Mouse (Mus musculus) lung, postnatal 25 days (tissue): ENCODE data around the gene Amigo1.

Source experiments
- DNase-seq: peaks from one replicate; pipeline ENCODE4 v3.0.0; 2022; ENCODE audit warnings: low spot score

Gene Amigo1

GRCm38 (mm10) chr3:108186098-108187047 is at the start of gene Amigo1:
Amigo1 (plus strand) TSS chr3:108186335.
- DNase-seq = peak; percentile 34

DNA sequence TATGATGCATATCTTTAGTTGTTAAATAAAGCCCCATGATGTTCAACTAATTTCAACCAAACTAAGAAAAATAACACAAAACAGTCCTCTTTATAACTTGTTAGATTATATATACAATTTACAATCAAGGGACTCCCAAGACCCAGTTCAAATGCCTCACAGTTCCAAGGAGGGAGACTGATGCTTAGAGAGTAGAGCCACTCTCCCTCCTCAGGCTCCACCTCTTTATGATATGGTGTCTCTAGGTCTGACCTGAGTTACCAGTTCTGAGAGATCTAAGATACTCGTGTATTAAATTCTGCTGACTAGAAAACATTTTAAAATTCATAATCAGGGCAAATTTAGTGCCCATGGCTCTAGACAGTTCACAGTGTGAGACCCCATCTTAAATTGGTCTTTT is 47.0 kb upstream of the Amigo1 start:
- no peak for DNase-seq

DNA sequence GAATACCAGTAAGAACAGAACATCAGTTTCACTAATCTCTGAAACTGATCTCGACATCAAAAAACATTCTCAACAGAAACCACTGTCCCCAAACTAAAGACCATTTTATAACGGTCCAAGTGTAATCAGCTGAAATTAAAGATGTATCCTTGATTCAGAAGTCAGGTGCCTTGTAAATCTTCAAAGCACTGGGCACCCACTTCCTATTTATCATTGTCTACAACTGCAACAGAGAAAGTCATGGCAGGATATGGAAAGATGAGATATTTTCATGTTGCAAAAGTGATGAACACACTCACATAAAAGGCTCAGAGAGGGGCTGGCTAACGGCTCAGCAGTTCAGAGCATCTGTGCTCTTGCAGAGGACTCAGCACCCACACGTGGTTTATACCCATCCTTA is 45.3 kb upstream of the Amigo1 start:
- DNase-seq = no peak

GRCm38 (mm10) chr3:108145534-108146445 is 40.3 kb upstream of the Amigo1 start, which contains the start of gene Gnai3:
Gnai3 (minus strand) TSS chr3:108146146.
- DNase-seq = peak; percentile 95

DNA sequence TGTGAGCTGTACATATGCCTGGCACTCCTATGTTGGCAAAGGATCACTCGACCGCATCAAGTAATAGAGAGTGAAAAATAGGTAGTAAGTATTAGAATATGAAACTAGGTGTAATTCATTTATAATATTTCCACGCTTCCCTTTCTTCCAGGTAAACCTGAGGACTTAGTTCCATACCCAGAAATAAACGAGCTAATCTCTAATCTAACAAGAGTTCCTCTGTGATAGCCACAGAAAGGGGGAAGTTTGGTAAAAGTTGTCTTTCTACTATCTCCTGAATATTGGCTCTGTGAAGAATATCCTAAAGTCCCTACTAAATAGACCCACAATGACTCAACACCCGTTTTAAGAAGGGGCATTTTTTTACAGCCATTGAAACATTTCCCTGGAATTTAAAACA is 39.5 kb upstream of the Amigo1 start:
- DNase-seq = no peak

GRCm38 (mm10) chr3:108147386-108148235 is 38.5 kb upstream of the Amigo1 start:
- DNase-seq = peak; percentile 91

- no peak for DNase-seq
Observed at GRCm38 (mm10) chr3:108152290-108152689, 33.8 kb upstream of the Amigo1 start.

DNA sequence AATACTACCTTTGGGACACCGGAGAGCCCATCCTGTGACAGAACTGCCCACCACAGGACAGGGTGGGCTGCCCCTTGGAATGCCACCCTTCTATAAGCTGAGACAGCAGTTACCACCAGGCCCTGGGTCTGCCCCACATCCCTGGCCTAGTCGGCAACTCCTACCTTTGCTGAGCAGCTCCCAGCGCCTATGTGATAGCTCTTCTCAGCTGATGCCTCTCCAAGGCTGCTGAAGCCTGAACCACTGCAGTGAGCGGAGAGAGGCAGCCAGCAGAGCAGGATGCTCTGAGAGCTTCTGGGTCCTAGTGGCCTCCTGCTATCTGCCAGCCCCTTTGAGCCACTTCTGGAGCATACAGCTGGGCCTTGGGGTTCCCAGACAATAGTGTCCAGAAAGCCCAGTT is 31.5 kb upstream of the Amigo1 start, which contains the start of gene Gpr61:
Gene Gpr61 (minus strand): TSS at position 227 of the 400 bp plus-strand sequence.
- no peak for DNase-seq

DNA sequence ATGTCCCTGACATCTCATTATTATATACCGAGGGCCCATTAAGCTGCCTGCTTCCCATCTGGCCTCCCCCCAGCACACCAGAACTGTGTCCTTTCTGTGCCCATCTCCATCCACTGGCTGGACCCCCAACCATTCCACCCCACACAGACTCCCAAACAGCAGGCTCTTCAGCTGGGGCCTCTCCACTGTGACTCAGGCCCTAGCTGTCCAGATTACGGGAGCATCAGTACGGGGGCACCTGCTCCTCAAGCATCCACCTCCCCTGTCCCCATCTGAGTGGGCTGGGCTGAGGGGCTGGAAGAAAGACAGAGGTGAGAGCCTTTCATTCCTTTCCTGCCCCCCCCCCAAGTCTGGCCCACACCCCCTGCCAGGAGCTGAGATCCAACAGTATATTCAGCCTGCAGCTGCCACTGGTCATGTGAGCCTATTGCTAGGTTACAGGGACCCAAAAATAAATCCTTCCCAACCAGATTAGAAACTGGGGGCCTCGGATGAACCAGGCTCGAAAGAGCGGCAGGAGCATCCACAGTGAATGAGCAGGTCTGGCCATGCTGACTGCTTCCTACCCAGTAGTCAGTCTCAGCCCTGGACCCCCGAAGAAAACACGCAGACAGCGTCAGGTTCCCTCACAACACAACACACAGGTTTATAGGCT is 27.6 kb upstream of the Amigo1 start:
- DNase-seq = no peak

DNA sequence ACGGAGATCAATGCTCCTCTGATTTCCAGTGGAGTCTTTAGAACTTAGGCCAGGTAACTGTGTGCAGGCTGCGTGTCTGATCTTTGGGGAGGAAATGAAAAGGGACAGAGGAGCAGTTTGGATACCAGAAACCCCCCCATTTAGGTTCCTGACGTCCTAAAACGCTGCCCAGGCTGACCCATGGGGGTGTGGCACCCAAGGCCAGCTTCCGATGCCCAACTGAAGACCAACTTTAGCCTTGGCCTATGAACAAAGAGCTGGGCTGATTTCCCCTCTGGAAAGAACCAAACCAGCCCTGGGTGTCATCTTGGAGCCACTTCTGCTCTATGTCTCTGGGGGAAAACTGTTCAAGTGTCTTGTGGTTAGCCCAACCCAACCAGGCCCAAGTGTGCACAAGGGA is 22.0 kb upstream of the Amigo1 start:
- no peak for DNase-seq

DNA sequence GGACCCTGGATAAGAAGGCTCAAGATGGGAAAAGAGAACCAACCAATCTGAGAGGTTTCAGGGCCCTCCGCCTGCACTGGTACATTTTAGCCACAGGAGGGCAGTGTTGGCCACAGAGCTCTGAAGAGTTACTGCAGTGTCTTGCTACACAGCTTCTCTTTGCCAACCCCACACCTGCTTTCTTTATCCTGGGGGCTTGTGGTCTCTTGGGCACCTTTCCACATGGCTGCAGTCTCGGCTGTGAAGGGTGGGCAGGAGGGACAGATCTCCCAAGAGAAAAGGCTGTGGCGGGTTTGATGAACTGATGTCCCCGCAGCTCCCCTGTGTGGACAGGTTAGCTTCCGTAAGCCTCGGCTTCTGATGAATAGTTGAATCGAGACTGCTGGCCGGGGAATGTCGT is 21.3 kb upstream of the Amigo1 start:
- peak; percentile 79 for DNase-seq

DNA sequence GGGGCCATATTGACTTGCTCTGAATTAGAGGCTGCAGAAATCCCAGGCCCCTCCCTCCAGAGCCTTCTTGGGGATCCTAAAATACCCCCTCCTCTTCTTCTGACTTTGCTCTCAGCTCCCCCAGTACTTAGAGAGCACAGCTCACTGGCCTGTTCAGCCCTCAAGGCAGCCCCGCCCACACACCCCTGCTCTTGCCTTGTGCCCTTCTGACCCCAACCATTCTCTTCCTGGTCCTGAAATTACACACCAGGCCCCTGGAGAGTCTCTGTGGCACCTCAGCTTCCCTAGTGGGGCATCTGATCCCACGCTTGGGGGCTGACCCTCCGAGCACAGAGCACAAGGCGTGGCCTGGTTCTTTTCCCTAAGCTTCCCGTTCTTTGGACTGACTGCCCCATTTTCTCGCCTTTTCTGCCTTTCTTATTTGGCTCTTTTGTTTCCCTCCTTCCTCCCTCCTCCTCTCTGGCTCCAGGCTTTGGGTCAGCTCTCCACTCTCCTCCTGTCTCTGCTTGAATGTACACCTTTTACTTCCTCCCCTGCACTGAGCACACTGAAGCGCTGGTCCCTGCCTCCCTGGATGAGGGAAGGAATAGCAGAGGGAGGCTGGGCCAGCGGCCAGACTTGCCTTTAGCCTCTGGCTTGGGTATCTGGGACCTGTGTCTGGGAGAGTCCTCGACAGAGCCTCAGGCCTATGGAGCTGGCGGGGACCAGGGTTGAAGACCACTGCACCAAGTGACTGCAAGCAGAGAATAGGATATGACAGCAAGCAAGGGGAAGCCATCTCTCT is 20.4 kb upstream of the Amigo1 start:
- DNase-seq = no peak

GRCm38 (mm10) chr3:108166486-108167211 is 19.5 kb upstream of the Amigo1 start:
- peak; percentile 29 for DNase-seq

DNA sequence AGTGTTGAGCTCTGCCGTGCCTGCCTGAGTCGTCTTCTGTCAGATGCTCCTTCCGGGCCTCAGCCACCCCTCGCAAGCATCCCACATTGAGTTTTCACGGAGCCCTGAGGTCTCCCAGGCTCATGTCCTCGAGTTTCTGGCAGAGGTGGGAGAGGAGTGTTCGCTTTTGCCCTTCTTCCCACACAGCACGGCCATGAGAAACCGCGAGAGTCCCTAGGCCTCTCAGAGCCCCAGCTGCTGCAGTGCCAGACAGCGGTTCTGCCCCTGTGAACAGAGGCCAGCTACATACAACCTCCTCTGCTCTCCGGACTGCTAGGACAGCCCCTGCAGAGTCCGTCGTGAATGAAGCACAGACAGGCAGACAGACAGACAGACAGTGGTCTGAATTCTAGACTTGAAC is 18.6 kb upstream of the Amigo1 start:
- DNase-seq = no peak

DNA sequence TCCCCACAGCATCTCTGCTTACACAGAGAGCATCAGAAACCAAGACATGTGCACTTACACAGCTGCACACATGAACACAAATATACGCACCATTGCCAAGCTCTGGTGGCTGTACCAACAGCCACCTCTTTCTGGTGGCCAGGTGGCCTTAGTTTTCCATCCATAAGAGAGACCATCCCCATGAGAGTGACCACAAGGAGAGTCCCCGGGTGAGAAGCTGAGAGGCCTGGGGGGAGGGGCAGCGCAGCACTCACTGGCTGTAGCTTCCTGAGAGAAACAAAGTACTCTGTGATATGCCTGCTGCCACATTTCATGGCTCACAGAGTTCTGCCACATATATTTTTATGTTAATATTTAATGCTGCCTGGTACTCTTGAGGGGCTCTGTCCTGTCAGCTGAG is 16.9 kb upstream of the Amigo1 start:
- no peak for DNase-seq

DNA sequence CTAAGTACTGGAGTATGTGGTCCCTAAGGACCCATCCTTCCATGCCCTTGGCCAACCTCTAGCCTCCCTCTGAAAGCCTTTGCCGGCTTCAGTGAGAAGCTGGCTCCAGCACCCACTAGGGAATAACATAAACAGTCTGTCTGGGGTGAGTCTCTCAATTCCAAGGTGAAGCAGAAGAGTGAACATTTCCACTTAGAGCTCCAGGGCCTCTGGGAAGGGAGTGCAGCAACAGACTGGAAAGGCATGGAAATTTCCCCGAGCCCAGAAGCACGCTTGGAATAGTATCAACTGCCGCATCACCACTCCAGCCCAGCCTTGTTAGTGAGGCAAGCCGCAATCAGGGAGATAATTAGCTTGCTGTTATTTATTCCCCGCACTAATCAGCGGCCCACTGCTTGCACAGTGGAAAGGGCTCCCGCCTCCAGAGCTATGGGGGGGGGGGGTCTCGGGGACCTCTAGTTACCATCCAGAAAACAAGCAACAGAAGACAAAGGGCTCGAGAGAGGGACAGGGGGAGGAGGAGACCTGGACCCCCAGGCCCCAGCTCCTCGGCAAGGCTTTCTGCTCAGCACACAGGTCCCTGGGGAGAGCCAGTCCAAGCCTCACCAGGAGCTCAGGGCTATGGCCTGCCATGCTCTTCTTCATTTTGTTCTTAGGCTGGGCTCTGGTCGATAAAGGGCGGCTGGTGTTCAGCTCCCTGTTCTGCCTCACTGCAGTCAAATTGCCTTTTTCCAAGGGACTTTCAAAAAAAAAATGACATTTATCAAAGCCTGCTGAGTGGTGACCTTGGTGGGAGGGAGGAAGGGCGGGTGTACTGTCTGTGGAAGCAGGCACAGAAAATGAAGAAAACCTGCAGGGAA is 11.2 kb upstream of the Amigo1 start:
- DNase-seq = no peak

- DNase-seq = no peak
Observed at GRCm38 (mm10) chr3:108178756-108179715, 7.1 kb upstream of the Amigo1 start.
